ENCODE assay signal across 18 mouse cellular contexts in genomic region chr3:129936561-129936960, GRCm38 (mm10). TPM values are rescaled to one million over a fixed set of nuclear protein-coding genes. Genes with fewer than 3 reads are reported as not detected.
A peak's percentile ranks its signal among the peaks of the same experiment; 100 is the strongest.
DNase-seq lines count a peak whose midpoint lies in the region; ATAC-seq and TF ChIP-seq lines count a peak whose summit lies in the region.
"Had no signal": no experiment of that assay in that cellular context is flagged by ENCODE, and none has a peak within 500 bp of the region (broad histone marks: within the 10 kb centered on the region; RNA-seq: fewer than 3 reads in every experiment).

No protein-coding gene starts in this region.

- no peaks in the 10 kb centered on the region for H3K27me3 ChIP-seq in Patski
- no peaks in the 10 kb centered on the region for H3K27me3 ChIP-seq in myocyte (ENCODE audit: control insufficient read depth, insufficient read depth, insufficient read length)
- H3K27me3 ChIP-seq: forebrain, embryonic 12.5 days; heart, embryonic 15.5 days; hindbrain, embryonic 12.5 days; liver, embryonic 13.5 days; neural tube, embryonic 12.5 days had no signal

- POLR2A ChIA-PET in Patski (lab: Charles Lee), result no interaction called here

- in situ Hi-C loops in Patski (cut with MboI; ENCODE audit: low pct_unique_long_range_greater_than_20kb), result no loop called here

- ATAC-seq in frontal cortex, adult (ENCODE audit: low TSS enrichment), result peak; percentile 56; the same call in 1 of the 2 replicates
- ATAC-seq in Patski, result peak; percentile 80
- ATAC-seq in CD4-positive, CD25-positive, alpha-beta regulatory T cell, adult 4 months, result no peak

- CTCF ChIA-PET in Patski (lab: Charles Lee), result interaction anchor here (0.9 to 1.1 kb wide), 3 partner anchors 17 to 142 kb away, joined by 3 to 5 read pairs (median 3); no protein-coding TSS in a partner anchor

- no peaks in the 10 kb centered on the region for H3K36me3 ChIP-seq in myocyte (ENCODE audit: control insufficient read depth, insufficient read depth)
- H3K36me3 ChIP-seq: forebrain, embryonic 12.5 days; heart, embryonic 15.5 days; hindbrain, embryonic 12.5 days; liver, embryonic 13.5 days; midbrain, embryonic 10.5 days; neural tube, embryonic 12.5 days had no signal

- H3K4me3 ChIP-seq in myocyte, result no peak overlapping the region
- H3K4me3 ChIP-seq: forebrain, embryonic 12.5 days; heart, embryonic 15.5 days; hindbrain, embryonic 12.5 days; layer of hippocampus, adult 2 months; liver, embryonic 13.5 days; midbrain, embryonic 10.5 days; neural tube, embryonic 12.5 days had no signal

- peak; percentile 5 for TF ChIP-seq CTCF in Patski (IDR thresholded peaks at IDR 0.05)

- peak overlapping the region; percentile 24 for H3K4me2 ChIP-seq in myocyte (ENCODE audit: low read depth)
- H3K4me2 ChIP-seq: forebrain, embryonic 12.5 days; heart, embryonic 15.5 days; hindbrain, embryonic 12.5 days; liver, embryonic 13.5 days; neural tube, embryonic 12.5 days had no signal

- no peaks in the 10 kb centered on the region for H3K79me2 ChIP-seq in myocyte (ENCODE audit: control insufficient read depth, insufficient read depth)

- no peak for TF ChIP-seq POLR2A in myocyte (IDR thresholded peaks at IDR 0.05; ENCODE audit: insufficient read length, low read depth)

- no peak overlapping the region for H3ac ChIP-seq in myocyte (ENCODE audit: control insufficient read depth, insufficient read length)

- no peak for DNase-seq in frontal cortex, postnatal 14 days (ENCODE audit: low spot score in 2 of 2)
- peak; percentile 34 for DNase-seq in Patski (ENCODE audit: low read depth, low spot score)
- DNase-seq in gonadal fat pad, adult 2 months (ENCODE audit: low read depth), result peak; percentile 37
- DNase-seq in embryo, embryonic 10.5 days (ENCODE audit: low spot score), result no peak
- DNase-seq: cerebellum, adult 9-10 months; kidney, adult 18-20 months; liver, embryonic 13.5 days; right cerebral cortex, adult 18-20 months; thymus, adult 2 months had no signal

TF ChIP-seq in myocyte, 11 proteins besides CTCF, POLR2A, EP300 and RAD21:
- peak; percentile 32; the same call in 1 of the 2 replicates for TF ChIP-seq CEBPB (IDR thresholded peaks at IDR 0.05; ENCODE audit: insufficient read depth, poor library complexity, severe bottlenecking)
- TF ChIP-seq TCF3 (IDR thresholded peaks at IDR 0.05; ENCODE audit: insufficient read length, low read depth), result no peak

RNA-seq across cellular contexts. Expression of gene Mcub, which starts 33.4 kb away (rescaled TPM):
- polyA plus RNA-seq in Patski (2021), result 12.4 TPM
- polyA plus RNA-seq in gonadal fat pad, adult 2 months (2012; rRNA removed), result 5.9 and 8.7 TPM in 2 replicates
- polyA plus RNA-seq in myocyte (2012; fragmentation: generic; extraction: Trizol), result 19.7 TPM
- 10 to 100 TPM; 23.8 to 24.6 TPM for polyA plus RNA-seq in CD4-positive, CD25-positive, alpha-beta regulatory T cell, adult 4 months (2017; shearing (Covaris generic))

RNA-seq across cellular contexts. Expression of gene Casp6, which starts 35.3 kb away (rescaled TPM):
- polyA plus RNA-seq in Patski (2021) (67.4 TPM), myocyte (2012; fragmentation: generic; extraction: Trizol) (12.7 TPM)
- 38.8 and 42.3 TPM in 2 replicates for polyA plus RNA-seq in gonadal fat pad, adult 2 months (2012; rRNA removed)
- 10 to 100 TPM; 61.7 to 71.8 TPM for polyA plus RNA-seq in CD4-positive, CD25-positive, alpha-beta regulatory T cell, adult 4 months (2017; shearing (Covaris generic))

RNA-seq across cellular contexts. Expression of gene Pla2g12a, which starts 58.2 kb away (rescaled TPM):
- 33.3 TPM for polyA plus RNA-seq in Patski (2021)
- 183 and 235 TPM in 2 replicates for polyA plus RNA-seq in gonadal fat pad, adult 2 months (2012; rRNA removed)
- 31.3 TPM for polyA plus RNA-seq in myocyte (2012; fragmentation: generic; extraction: Trizol)
- 1 to 10 TPM; 1.4 to 2.4 TPM for polyA plus RNA-seq in CD4-positive, CD25-positive, alpha-beta regulatory T cell, adult 4 months (2017; shearing (Covaris generic))

Comparison
In these comparisons a context has a peak if more than half of its experiments do, and no peak if none do; other contexts are left out.
1. DNase-seq: peak in Patski (single experiment) and gonadal fat pad, adult 2 months (single experiment); none in frontal cortex, postnatal 14 days (0 of 2) and embryo, embryonic 10.5 days (single experiment).